Mouse (Mus musculus) thymus, postnatal 0 days (tissue): ENCODE measurements at regions not wholly inside any gene's neighbourhood (a gene's known extent, or its start where the extent isn't known, plus 50 kb on each side); places are given as distances from the start of the nearest gene placed in this dataset.

Source experiments
- DNase-seq: peaks from one replicate; pipeline ENCODE4 v3.0.0-alpha.2; 2015; ENCODE audit warnings: low spot score

- no peak for DNase-seq
Measured at GRCm38 (mm10) chr8:15487579-15487978, 441.7 kb upstream of the BB014433 start.

GRCm38 (mm10) chr8:15470561-15470960 is 424.7 kb upstream of the BB014433 start:
- no peak for DNase-seq

- no peak for DNase-seq
Measured at GRCm38 (mm10) chr8:15468540-15469476, 422.9 kb upstream of the BB014433 start.

GRCm38 (mm10) chr8:15438546-15438945 is 392.7 kb upstream of the BB014433 start:
- no peak for DNase-seq

GRCm38 (mm10) chr8:15394722-15395115 is 348.8 kb upstream of the BB014433 start:
- no peak for DNase-seq

GRCm38 (mm10) chr8:15393936-15394721 is 348.3 kb upstream of the BB014433 start:
- DNase-seq: no peak

GRCm38 (mm10) chr8:15392056-15392455 is 346.2 kb upstream of the BB014433 start:
- no peak for DNase-seq

- DNase-seq: no peak
Measured at GRCm38 (mm10) chr8:15388791-15389190, 342.9 kb upstream of the BB014433 start.

- DNase-seq: no peak
Measured at GRCm38 (mm10) chr8:15367063-15367462, 321.2 kb upstream of the BB014433 start.

- no peak for DNase-seq
Measured at GRCm38 (mm10) chr8:15364546-15364945, 318.7 kb upstream of the BB014433 start.

GRCm38 (mm10) chr8:15344151-15344550 is 298.3 kb upstream of the BB014433 start:
- DNase-seq: no peak

GRCm38 (mm10) chr8:15343616-15344015 is 297.7 kb upstream of the BB014433 start:
- DNase-seq: no peak

- no peak for DNase-seq
Measured at GRCm38 (mm10) chr8:15334532-15334931, 288.7 kb upstream of the BB014433 start.

- DNase-seq: no peak
Measured at GRCm38 (mm10) chr8:15327312-15327711, 281.4 kb upstream of the BB014433 start.

GRCm38 (mm10) chr8:15323421-15323820 is 277.5 kb upstream of the BB014433 start:
- no peak for DNase-seq

GRCm38 (mm10) chr8:15318082-15318816 is 272.4 kb upstream of the BB014433 start:
- DNase-seq: no peak

GRCm38 (mm10) chr8:15313481-15313880 is 267.6 kb upstream of the BB014433 start:
- DNase-seq: no peak

- DNase-seq: no peak
Measured at GRCm38 (mm10) chr8:15311509-15311908, 265.6 kb upstream of the BB014433 start.

- DNase-seq: no peak
Measured at GRCm38 (mm10) chr8:15311045-15311444, 265.2 kb upstream of the BB014433 start.

- DNase-seq: no peak
Measured at GRCm38 (mm10) chr8:15304143-15304677, 258.3 kb upstream of the BB014433 start.

- DNase-seq: no peak
Measured at GRCm38 (mm10) chr8:15273775-15274174, 227.9 kb upstream of the BB014433 start.
